Mouse (Mus musculus) myocyte (in vitro differentiated cells): Measurements from ENCODE around the gene Muc13.

Experiments used
- CEBPB ChIP-seq: IDR thresholded peaks from 2 replicates; pipeline ENCODE4 v1.6.1; 2011; ENCODE audit warnings: mild to moderate bottlenecking, moderate library complexity; ENCODE audit not compliant: poor library complexity, insufficient read depth, severe bottlenecking
- E2F4 ChIP-seq: IDR thresholded peaks from one replicate; pipeline ENCODE4 v1.6.1; 2011; ENCODE audit warnings: mild to moderate bottlenecking, control low read depth, moderate library complexity; ENCODE audit not compliant: insufficient read depth
- MAX ChIP-seq: IDR thresholded peaks from one replicate; pipeline ENCODE4 v1.6.1; 2011; ENCODE audit warnings: low read depth, mild to moderate bottlenecking, control low read depth
- MYOD1 ChIP-seq, 3 experiments: IDR thresholded peaks; one replicate each; pipeline ENCODE4 v1.6.1; 2011; ENCODE audit warnings: control low read depth in 2 of 3, low read depth in 2 of 3, mild to moderate bottlenecking in 2 of 3, moderate library complexity in 1 of 3; ENCODE audit not compliant: insufficient read length in 2 of 3, control insufficient read depth in 1 of 3
- MYOG ChIP-seq, 3 experiments: IDR thresholded peaks; one replicate each; pipeline ENCODE4 v1.6.1; 2011; ENCODE audit warnings: control low read depth in 2 of 3, low read depth in 2 of 3, mild to moderate bottlenecking in 2 of 3; ENCODE audit not compliant: insufficient read length in 2 of 3, control insufficient read depth in 1 of 3, insufficient read depth in 1 of 3
- POLR2A ChIP-seq: IDR thresholded peaks from one replicate; pipeline ENCODE4 v1.6.1; 2011; ENCODE audit warnings: low read depth, mild to moderate bottlenecking, control low read depth, moderate library complexity; ENCODE audit not compliant: insufficient read length
- POLR2AphosphoS2 ChIP-seq: IDR thresholded peaks from one replicate; pipeline ENCODE4 v1.6.1; 2011; ENCODE audit warnings: low read depth, control low read depth; ENCODE audit not compliant: insufficient read length
- TCF12 ChIP-seq: IDR thresholded peaks from one replicate; pipeline ENCODE4 v1.6.1; 2011; ENCODE audit warnings: mild to moderate bottlenecking, control low read depth; ENCODE audit not compliant: poor library complexity, insufficient read depth, severe bottlenecking
- TCF3 ChIP-seq: IDR thresholded peaks from one replicate; pipeline ENCODE4 v1.6.1; 2011; ENCODE audit warnings: low read depth, control low read depth; ENCODE audit not compliant: insufficient read length
- USF1 ChIP-seq: IDR thresholded peaks from one replicate; pipeline ENCODE4 v1.6.1; 2011; ENCODE audit warnings: low read depth, mild to moderate bottlenecking, control low read depth, moderate library complexity

DNA sequence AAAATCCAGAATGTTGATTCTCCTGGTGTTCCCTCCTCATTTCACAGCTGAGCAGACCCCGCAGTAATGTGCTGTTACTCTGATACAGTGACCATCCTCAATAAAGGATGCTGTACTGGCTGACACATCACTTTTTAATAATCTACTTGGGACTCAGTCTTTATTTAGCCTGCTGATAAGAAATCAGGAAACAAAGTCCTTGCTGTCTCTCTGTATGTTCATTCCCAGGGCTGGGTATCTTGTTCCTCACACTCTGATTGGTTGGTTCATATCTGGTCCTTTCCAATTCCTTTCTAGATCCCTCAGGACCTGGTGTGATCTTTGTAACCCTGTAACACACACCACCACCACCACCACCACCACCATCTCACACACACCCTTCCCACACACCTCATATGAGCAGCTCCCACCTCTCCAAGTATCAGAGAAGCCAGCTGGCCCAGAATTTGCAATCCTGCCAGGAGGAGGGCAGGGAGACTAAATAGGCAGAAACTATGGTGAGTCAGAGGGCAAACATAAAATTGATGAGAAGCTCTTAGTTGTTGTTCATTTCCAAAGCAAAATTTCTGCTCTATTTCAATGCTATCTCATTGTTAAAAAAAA, 18.0 kb upstream of the Muc13 start:
- no peak for TF ChIP-seq MAX
- no peak for TF ChIP-seq POLR2A
- no peak for TF ChIP-seq TCF12
- no peak for TF ChIP-seq MYOD1 (IDR thresholded peaks at IDR 0.05; ENCODE audit: control insufficient read depth in 1 of 3, insufficient read length in 2 of 3, low read depth in 2 of 3)
- no peak for TF ChIP-seq E2F4
- TF ChIP-seq TCF3 = no peak
- no peak for TF ChIP-seq POLR2AphosphoS2
- TF ChIP-seq CEBPB = no peak
- no peak for TF ChIP-seq USF1
- no peak for TF ChIP-seq MYOG (IDR thresholded peaks at IDR 0.05; ENCODE audit: control insufficient read depth in 1 of 3, insufficient read depth in 1 of 3, insufficient read length in 2 of 3, low read depth in 2 of 3)
